Mouse (Mus musculus): ENCODE measurements around the gene Efcc1.

DNA sequence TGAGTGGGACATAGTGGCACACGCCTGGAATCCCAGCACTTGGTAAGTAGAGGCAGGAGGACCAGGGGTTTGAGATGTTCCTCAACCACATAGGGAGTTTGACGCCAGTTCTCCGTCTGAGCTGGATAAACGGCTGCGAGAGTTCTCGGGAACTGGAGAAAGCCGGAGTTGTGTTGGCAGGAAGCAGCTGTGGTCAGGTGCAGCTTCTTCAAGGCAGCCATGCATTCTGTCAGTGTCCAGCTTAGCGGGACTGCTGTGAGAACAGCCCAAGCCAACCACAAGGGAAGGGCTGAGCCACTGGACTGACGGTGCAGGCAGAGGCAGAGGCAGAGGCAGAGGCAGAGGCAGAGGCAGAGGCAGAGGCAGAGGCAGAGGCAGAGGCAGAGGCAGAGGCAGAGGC lies 44.2 kb downstream of the Efcc1 start:
- TF ChIP-seq CTCF (IDR thresholded peaks at IDR 0.05; ENCODE audit: borderline replicate concordance, insufficient read depth, low read depth, low read length) = no peak
- no peak for TF ChIP-seq POLR2A (IDR thresholded peaks at IDR 0.05; ENCODE audit: borderline replicate concordance, insufficient read depth, low read length)

All from cerebellum, adult 2 months (tissue).